18 mouse cellular contexts compared by ENCODE assay signal in genomic region chr9:71369760-71370159, GRCm38 (mm10).
DNase-seq lines count a peak whose midpoint lies in the region; TF ChIP-seq lines count a peak whose summit lies in the region.
"Had no signal": no experiment of that assay in that cellular context is flagged by ENCODE, and none has a peak within 500 bp of the region (broad histone marks: within the 10 kb centered on the region; RNA-seq: fewer than 3 reads in every experiment).

No protein-coding gene starts in this region.

- no peaks in the 10 kb centered on the region for H3K27me3 ChIP-seq in liver, adult 2 months (ENCODE audit: control insufficient read depth, insufficient read depth, low read length)
- no peaks in the 10 kb centered on the region for H3K27me3 ChIP-seq in ES-Bruce4 (ENCODE audit: control insufficient read depth, insufficient read depth, low read length, poor library complexity, severe bottlenecking)
- peaks cover 19% of the 10 kb centered on the region; the same call in 1 of the 2 replicates for H3K27me3 ChIP-seq in limb, embryonic 10.5 days (ENCODE audit: low read depth, poor library complexity, severe bottlenecking)
- H3K27me3 ChIP-seq: hindbrain, embryonic 13.5 days had no signal

- H3K79me2 ChIP-seq in liver, adult 2 months (ENCODE audit: control insufficient read depth, insufficient read depth, low read length): no peaks in the 10 kb centered on the region

- peak; percentile 29 for DNase-seq in heart, adult 11 months
- DNase-seq in heart, adult 18-20 months: no peak
- no peak for DNase-seq in liver, adult 2 months (ENCODE audit: extremely low read depth, low read depth, low spot score)
- no peak for DNase-seq in liver
- DNase-seq in brain, embryonic 14.5 days (ENCODE audit: low read depth): no peak
- DNase-seq in limb, embryonic 10.5 days (ENCODE audit: low spot score): no peak
- DNase-seq in cerebellum, adult 11-12 months: no peak
- DNase-seq: adrenal gland, postnatal 10 days; cerebellum, adult 9-11 months; embryo, embryonic 11 days; heart, postnatal 14 days; kidney, adult 11 months; kidney, postnatal 25 days; midbrain, embryonic 14.5 days had no signal

- H3K9me3 ChIP-seq in ES-Bruce4 (replicated peaks; ENCODE audit: control insufficient read depth, insufficient read depth, low read length, poor library complexity, severe bottlenecking): no peaks in the 10 kb centered on the region; the same call in 1 of the 2 replicates
- H3K9me3 ChIP-seq in limb, embryonic 10.5 days (replicated peaks): no peaks in the 10 kb centered on the region

- 93% methylated on average over 5 of the region's 5 CpGs for WGBS in liver, adult 2 months
- 84% methylated on average over 5 of the region's 5 CpGs for WGBS in limb, embryonic 10.5 days

- no peak for TF ChIP-seq EP300 in ES-Bruce4 (IDR thresholded peaks at IDR 0.05; ENCODE audit: insufficient read depth, low read depth, low read length)

- TF ChIP-seq POLR2A in liver, adult 2 months (IDR thresholded peaks at IDR 0.05; ENCODE audit: extremely low read depth, insufficient read depth, low read length): no peak
- TF ChIP-seq POLR2A in ES-Bruce4 (IDR thresholded peaks at IDR 0.05; ENCODE audit: insufficient read depth, low read length): no peak
- TF ChIP-seq POLR2A in brain, embryonic 14.5 days (IDR thresholded peaks at IDR 0.05; ENCODE audit: borderline replicate concordance, extremely low read depth, insufficient read depth, insufficient read length, poor library complexity, severe bottlenecking): no peak

- no peaks in the 10 kb centered on the region for H3K4me1 ChIP-seq in liver, adult 2 months (ENCODE audit: control insufficient read depth, insufficient read depth, low read length)
- no peaks in the 10 kb centered on the region for H3K4me1 ChIP-seq in ES-Bruce4 (ENCODE audit: control insufficient read depth, insufficient read depth, low read length)
- H3K4me1 ChIP-seq in limb, embryonic 10.5 days: no peaks in the 10 kb centered on the region
- H3K4me1 ChIP-seq: hindbrain, embryonic 13.5 days had no signal

- no peaks in the 10 kb centered on the region for H3K36me3 ChIP-seq in liver, adult 2 months (ENCODE audit: control insufficient read depth, insufficient read depth, low read length)
- no peaks in the 10 kb centered on the region for H3K36me3 ChIP-seq in ES-Bruce4 (ENCODE audit: control insufficient read depth, insufficient read depth, low read length, poor library complexity, severe bottlenecking)
- H3K36me3 ChIP-seq in limb, embryonic 10.5 days: no peaks in the 10 kb centered on the region
- H3K36me3 ChIP-seq: G1E; hindbrain, embryonic 13.5 days had no signal

- no peak overlapping the region for H3K27ac ChIP-seq in liver, adult 2 months (replicated peaks; ENCODE audit: insufficient read depth, low read depth, low read length)
- H3K27ac ChIP-seq in ES-Bruce4 (ENCODE audit: insufficient read depth, low read length): no peak overlapping the region
- no peak overlapping the region for H3K27ac ChIP-seq in limb, embryonic 10.5 days
- H3K27ac ChIP-seq: hindbrain, embryonic 13.5 days had no signal

- TF ChIP-seq CTCF in liver, adult 2 months (IDR thresholded peaks at IDR 0.05; ENCODE audit: low read depth, low read length): 0 out of 2 replicates have a peak, but pooled peaks have one; percentile 16
- peak; percentile 60 for TF ChIP-seq CTCF in ES-Bruce4 (IDR thresholded peaks at IDR 0.05; ENCODE audit: low read depth, low read length)
- TF ChIP-seq CTCF in brain, embryonic 14.5 days (IDR thresholded peaks at IDR 0.05; ENCODE audit: borderline replicate concordance, extremely low read depth, insufficient read depth, insufficient read length): peak; percentile 25; the same call in 1 of the 2 replicates

- no peak overlapping the region for H3K4me3 ChIP-seq in liver, adult 2 months (ENCODE audit: insufficient read depth, low read depth, low read length)
- H3K4me3 ChIP-seq in ES-Bruce4 (ENCODE audit: low read depth, low read length): no peak overlapping the region
- H3K4me3 ChIP-seq in limb, embryonic 10.5 days: no peak overlapping the region
- H3K4me3 ChIP-seq: erythroblast, embryonic 14.5 days; hindbrain, embryonic 13.5 days had no signal

- no peak overlapping the region for H3K9ac ChIP-seq in liver, adult 2 months (ENCODE audit: low read depth, low read length)
- no peak overlapping the region for H3K9ac ChIP-seq in ES-Bruce4 (ENCODE audit: low read depth, poor library complexity, severe bottlenecking)
- H3K9ac ChIP-seq: hindbrain, embryonic 13.5 days had no signal
